Mouse (Mus musculus) stomach, embryonic 15.5 days (tissue): ENCODE measurements at regions not wholly inside any gene's neighbourhood (a gene's known extent, or its start where the extent isn't known, plus 50 kb on each side); places are given as distances from the start of the nearest gene placed in this dataset.

ENCODE experiments used
- ATAC-seq: fragments of 200-750 bp; cut with Nextera tagmentation; 2 replicates; pipeline ENCODE4 v1.8.0; 2017; ENCODE audit warnings: low read depth, moderate number of reproducible peaks, moderate TSS enrichment; ENCODE audit not compliant: insufficient read depth, low FRiP score
- H3K27ac ChIP-seq: fragments of 300-500 bp; sonication (generic); 2 replicates; pipeline ENCODE4 v1.5.1; 2015; ENCODE audit warnings: mild to moderate bottlenecking, inconsistent platforms
- H3K27me3 ChIP-seq: fragments of 300-500 bp; sonication (generic); replicated peaks from 2 replicates; pipeline ENCODE4 v1.6.1; 2015; ENCODE audit warnings: inconsistent platforms
- H3K36me3 ChIP-seq: fragments of 300-500 bp; sonication (generic); 2 replicates; pipeline ENCODE4 v1.6.1; 2015; ENCODE audit warnings: inconsistent platforms
- H3K4me1 ChIP-seq: fragments of 300-500 bp; sonication (generic); 2 replicates; pipeline ENCODE4 v1.6.1; 2015; ENCODE audit warnings: inconsistent platforms
- H3K4me2 ChIP-seq: fragments of 300-500 bp; sonication (generic); 2 replicates; pipeline ENCODE4 v1.6.1; 2015; ENCODE audit warnings: mild to moderate bottlenecking, inconsistent platforms
- H3K4me3 ChIP-seq: fragments of 300-500 bp; sonication (generic); replicated peaks from 2 replicates; pipeline ENCODE4 v1.5.1; 2015; ENCODE audit warnings: inconsistent platforms
- H3K9ac ChIP-seq: fragments of 300-500 bp; sonication (generic); 2 replicates; pipeline ENCODE4 v1.6.1; 2015; ENCODE audit warnings: inconsistent platforms
- H3K9me3 ChIP-seq: fragments of 300-500 bp; sonication (generic); 2 replicates; pipeline ENCODE4 v1.6.1; 2016; ENCODE audit warnings: inconsistent platforms
- WGBS: fragments of 180-500 bp; shearing (Covaris S2); methylation state at CpG from one replicate; pipeline ENCODE4 v1.1.7; 2015; 5-methylcytosine and 5-hydroxymethylcytosine counted together

- Histone ChIP-seq H3K4me2 (no peak overlapping the region), H3K27me3 (no peaks in the 10 kb centered on the region), H3K36me3 (no peaks in the 10 kb centered on the region), H3K4me3 (no peak overlapping the region), H3K4me1 (no peaks in the 10 kb centered on the region), H3K27ac (no peak overlapping the region), H3K9me3 (no peaks in the 10 kb centered on the region), H3K9ac (no peak overlapping the region)
- WGBS, result 91% methylated on average over 1 of the region's 1 CpGs
- no peak for ATAC-seq
These were observed 93.2 kb upstream of the Tapt1 start for GRCm38 (mm10) chr5:44319626-44320025.

GRCm38 (mm10) chr5:44306769-44307557 is 80.5 kb upstream of the Tapt1 start:
- Histone ChIP-seq H3K27me3 (no peaks in the 10 kb centered on the region), H3K9me3 (no peaks in the 10 kb centered on the region), H3K4me2 (peak overlapping the region; percentile 29), H3K4me1 (no peaks in the 10 kb centered on the region; the same call in 1 of the 2 replicates), H3K4me3 (no peak overlapping the region), H3K9ac (no peak overlapping the region), H3K36me3 (no peaks in the 10 kb centered on the region), H3K27ac (no peak overlapping the region)
- peak; percentile 27; the same call in 1 of the 2 replicates for ATAC-seq
- WGBS, result 18% methylated on average over 16 of the region's 16 CpGs

- no peaks in the 10 kb centered on the region; the same call in 1 of the 2 replicates for H3K4me1 ChIP-seq
- ATAC-seq, result no peak
- H3K9ac ChIP-seq, result no peak overlapping the region
- peak overlapping the region; percentile 44 for H3K4me2 ChIP-seq
- WGBS, result 24% methylated on average over 14 of the region's 14 CpGs
- no peaks in the 10 kb centered on the region for H3K27me3 ChIP-seq
- no peaks in the 10 kb centered on the region for H3K36me3 ChIP-seq
- H3K4me3 ChIP-seq, result no peak overlapping the region; the same call in 1 of the 2 replicates
- no peak overlapping the region for H3K27ac ChIP-seq
- H3K9me3 ChIP-seq, result no peaks in the 10 kb centered on the region
These were observed 77.7 kb upstream of the Tapt1 start for GRCm38 (mm10) chr5:44303886-44304855.

GRCm38 (mm10) chr5:44284384-44284783 is 58.0 kb upstream of the Tapt1 start:
- 8% methylated on average over 5 of the region's 5 CpGs for WGBS
- H3K4me1 ChIP-seq, result no peaks in the 10 kb centered on the region
- no peaks in the 10 kb centered on the region for H3K9me3 ChIP-seq
- no peak overlapping the region for H3K4me3 ChIP-seq
- H3K4me2 ChIP-seq, result no peak overlapping the region
- H3K27ac ChIP-seq, result no peak overlapping the region
- no peak for ATAC-seq
- no peaks in the 10 kb centered on the region for H3K36me3 ChIP-seq
- H3K27me3 ChIP-seq, result no peaks in the 10 kb centered on the region
- no peak overlapping the region for H3K9ac ChIP-seq
